8 mouse cellular contexts compared by ENCODE assay signal in genomic region chr15:31602426-31602825, GRCm38 (mm10). TPM values are rescaled to one million over a fixed set of nuclear protein-coding genes. Genes with fewer than 3 reads are reported as not detected.
DNase-seq lines count a peak whose midpoint lies in the region; ATAC-seq and TF ChIP-seq lines count a peak whose summit lies in the region.

No protein-coding gene starts in this region.

- WGBS in intestine, embryonic 16.5 days, result 2% methylated on average over 15 of the region's 15 CpGs
- under 1% methylated on average over 15 of the region's 15 CpGs for WGBS in limb, embryonic 15.5 days
- WGBS in midbrain, postnatal 0 days, result 3% methylated on average over 15 of the region's 15 CpGs
- 1% methylated on average over 15 of the region's 15 CpGs for WGBS in stomach, postnatal 0 days

- DNase-seq in gastrocnemius, postnatal 10 days, result peak; percentile 41
- no peak for DNase-seq in gastrocnemius, postnatal 25 days
- DNase-seq in cerebellum, adult 9-10 months, result peak; percentile 81
- peak; percentile 53 to 57 for DNase-seq in frontal cortex, postnatal 14 days (ENCODE audit: low spot score in 2 of 2)
- DNase-seq in midbrain, postnatal 0 days (ENCODE audit: low spot score), result peak; percentile 86
- peak; percentile 66 for DNase-seq in stomach, postnatal 0 days (ENCODE audit: low spot score)

- H3K36me3 ChIP-seq in intestine, embryonic 16.5 days (ENCODE audit: control insufficient read depth, insufficient read depth, low read length), result no peaks in the 10 kb centered on the region
- peaks cover under 1% of the 10 kb centered on the region; the same call in 1 of the 2 replicates for H3K36me3 ChIP-seq in limb, embryonic 15.5 days
- H3K36me3 ChIP-seq in midbrain, postnatal 0 days (ENCODE audit: insufficient read depth, low read length), result peaks cover 4% of the 10 kb centered on the region
- H3K36me3 ChIP-seq in stomach, postnatal 0 days (ENCODE audit: control insufficient read depth, insufficient read depth, low read length), result peaks cover 2% of the 10 kb centered on the region; the same call in 1 of the 2 replicates

- no peak for TF ChIP-seq EP300 in stomach, postnatal 0 days (optimal IDR thresholded peaks at IDR 0.05)

- H3K27ac ChIP-seq in intestine, embryonic 16.5 days (ENCODE audit: low read length), result peak overlapping the region; percentile 95
- H3K27ac ChIP-seq in limb, embryonic 15.5 days, result peak overlapping the region; percentile 97
- peak overlapping the region; percentile 89 for H3K27ac ChIP-seq in midbrain, postnatal 0 days (ENCODE audit: low read depth, low read length)
- peak overlapping the region; percentile 91 for H3K27ac ChIP-seq in stomach, postnatal 0 days (replicated peaks)

- peak overlapping the region; percentile 52 for H3K4me2 ChIP-seq in intestine, embryonic 16.5 days (ENCODE audit: low read depth, low read length)
- H3K4me2 ChIP-seq in limb, embryonic 15.5 days, result peak overlapping the region; percentile 52
- peak overlapping the region; percentile 55 for H3K4me2 ChIP-seq in midbrain, postnatal 0 days (ENCODE audit: low read depth, low read length, poor library complexity, severe bottlenecking)
- H3K4me2 ChIP-seq in stomach, postnatal 0 days (replicated peaks; ENCODE audit: low read depth), result peak overlapping the region; percentile 93

- no peaks in the 10 kb centered on the region for H3K27me3 ChIP-seq in intestine, embryonic 16.5 days (replicated peaks; ENCODE audit: control insufficient read depth, insufficient read depth, low read length)
- no peaks in the 10 kb centered on the region for H3K27me3 ChIP-seq in limb, embryonic 15.5 days
- no peaks in the 10 kb centered on the region for H3K27me3 ChIP-seq in midbrain, postnatal 0 days (ENCODE audit: insufficient read depth, low read length)
- no peaks in the 10 kb centered on the region for H3K27me3 ChIP-seq in stomach, postnatal 0 days (ENCODE audit: control insufficient read depth, insufficient read depth, low read length)

- H3K9ac ChIP-seq in intestine, embryonic 16.5 days (ENCODE audit: low read depth, low read length), result peak overlapping the region; percentile 90
- H3K9ac ChIP-seq in limb, embryonic 15.5 days, result peak overlapping the region; percentile 82
- H3K9ac ChIP-seq in midbrain, postnatal 0 days (replicated peaks; ENCODE audit: low read length, poor library complexity, severe bottlenecking), result peak overlapping the region; percentile 76
- peak overlapping the region; percentile 82 for H3K9ac ChIP-seq in stomach, postnatal 0 days (ENCODE audit: low read length)

- peaks cover 19% of the 10 kb centered on the region for H3K4me1 ChIP-seq in intestine, embryonic 16.5 days (ENCODE audit: control insufficient read depth, insufficient read depth, low read length)
- H3K4me1 ChIP-seq in limb, embryonic 15.5 days, result peaks cover 22% of the 10 kb centered on the region
- H3K4me1 ChIP-seq in midbrain, postnatal 0 days (ENCODE audit: insufficient read depth, low read length), result peaks cover 16% of the 10 kb centered on the region; the same call in 1 of the 2 replicates
- peaks cover 11% of the 10 kb centered on the region; the same call in 1 of the 2 replicates for H3K4me1 ChIP-seq in stomach, postnatal 0 days (replicated peaks; ENCODE audit: control insufficient read depth, insufficient read depth)

- TF ChIP-seq CTCF in midbrain, postnatal 0 days (IDR thresholded peaks at IDR 0.05), result peak; percentile 82
- peak; percentile 78 for TF ChIP-seq CTCF in stomach, postnatal 0 days (IDR thresholded peaks at IDR 0.05; ENCODE audit: low read depth)

- H3K4me3 ChIP-seq in intestine, embryonic 16.5 days (ENCODE audit: low read length), result peak overlapping the region; percentile 85
- H3K4me3 ChIP-seq in limb, embryonic 15.5 days, result peak overlapping the region; percentile 74
- H3K4me3 ChIP-seq in midbrain, postnatal 0 days (ENCODE audit: low read depth, low read length), result peak overlapping the region; percentile 65
- peak overlapping the region; percentile 84 for H3K4me3 ChIP-seq in stomach, postnatal 0 days (ENCODE audit: low read depth, low read length)

- peak; percentile 73 for ATAC-seq in intestine, embryonic 16.5 days
- ATAC-seq in limb, embryonic 15.5 days (ENCODE audit: insufficient number of reproducible peaks, low FRiP score, low TSS enrichment, low read depth), result 0 out of 2 replicates have a peak, but pooled peaks have one; percentile 56
- ATAC-seq in midbrain, postnatal 0 days (ENCODE audit: low FRiP score), result peak; percentile 79
- peak; percentile 62 for ATAC-seq in stomach, postnatal 0 days (ENCODE audit: low FRiP score, low TSS enrichment)

- H3K9me3 ChIP-seq in intestine, embryonic 16.5 days (ENCODE audit: control insufficient read depth, low read length), result no peaks in the 10 kb centered on the region
- no peaks in the 10 kb centered on the region for H3K9me3 ChIP-seq in limb, embryonic 15.5 days
- no peaks in the 10 kb centered on the region for H3K9me3 ChIP-seq in midbrain, postnatal 0 days (ENCODE audit: low read length)
- H3K9me3 ChIP-seq in stomach, postnatal 0 days (ENCODE audit: control insufficient read depth, low read length), result no peaks in the 10 kb centered on the region

RNA-seq across cellular contexts. Expression of gene Fam173b, which starts 0.8 kb away (rescaled TPM):
- 10 to 100 TPM; 11.4 to 12.6 TPM for total RNA-seq in gastrocnemius, postnatal 10 days (2021)
- total RNA-seq in gastrocnemius, postnatal 25 days (2021), result 10 to 100 TPM; 10.8 to 14.4 TPM
- 15.7 and 15.8 TPM in 2 replicates for polyA plus RNA-seq in intestine, embryonic 16.5 days (2015; fragmentation: Nextera tagmentation; extraction: Ambion mirVana)
- polyA plus RNA-seq in limb, embryonic 15.5 days (2015; fragmentation: Nextera tagmentation; extraction: Ambion mirVana), result 12.5 and 14.3 TPM in 2 replicates
- 10.5 and 10.6 TPM in 2 replicates for total RNA-seq in midbrain, postnatal 0 days (2014; rRNA removed)
- polyA plus RNA-seq in midbrain, postnatal 0 days (2015; fragmentation: Nextera tagmentation; extraction: Ambion mirVana), result 6.7 and 8.0 TPM in 2 replicates
- 9.9 and 10.4 TPM in 2 replicates for polyA plus RNA-seq in stomach, postnatal 0 days (2015; fragmentation: Nextera tagmentation; extraction: Ambion mirVana)

RNA-seq across cellular contexts. Expression of gene Cct5, which starts 0.8 kb away (rescaled TPM):
- 100 to 1,000 TPM; 248 to 264 TPM for total RNA-seq in gastrocnemius, postnatal 10 days (2021)
- 100 to 1,000 TPM; 126 to 130 TPM for total RNA-seq in gastrocnemius, postnatal 25 days (2021)
- 415 and 467 TPM in 2 replicates for polyA plus RNA-seq in intestine, embryonic 16.5 days (2015; fragmentation: Nextera tagmentation; extraction: Ambion mirVana)
- polyA plus RNA-seq in limb, embryonic 15.5 days (2015; fragmentation: Nextera tagmentation; extraction: Ambion mirVana), result 450 and 453 TPM in 2 replicates
- 336 and 346 TPM in 2 replicates for total RNA-seq in midbrain, postnatal 0 days (2014; rRNA removed)
- 435 and 440 TPM in 2 replicates for polyA plus RNA-seq in midbrain, postnatal 0 days (2015; fragmentation: Nextera tagmentation; extraction: Ambion mirVana)
- 247 and 248 TPM in 2 replicates for polyA plus RNA-seq in stomach, postnatal 0 days (2015; fragmentation: Nextera tagmentation; extraction: Ambion mirVana)

RNA-seq across cellular contexts. Expression of gene Cmbl, which starts 37.2 kb away (rescaled TPM):
- 10 to 100 TPM; 48.0 to 51.9 TPM for total RNA-seq in gastrocnemius, postnatal 10 days (2021)
- 10 to 100 TPM; 37.7 to 38.5 TPM for total RNA-seq in gastrocnemius, postnatal 25 days (2021)
- polyA plus RNA-seq in intestine, embryonic 16.5 days (2015; fragmentation: Nextera tagmentation; extraction: Ambion mirVana), result 60.9 and 74.5 TPM in 2 replicates
- polyA plus RNA-seq in limb, embryonic 15.5 days (2015; fragmentation: Nextera tagmentation; extraction: Ambion mirVana), result 2.7 and 6.0 TPM in 2 replicates
- total RNA-seq in midbrain, postnatal 0 days (2014; rRNA removed), result 27.5 and 34.3 TPM in 2 replicates
- polyA plus RNA-seq in midbrain, postnatal 0 days (2015; fragmentation: Nextera tagmentation; extraction: Ambion mirVana), result 25.1 and 25.9 TPM in 2 replicates
- polyA plus RNA-seq in stomach, postnatal 0 days (2015; fragmentation: Nextera tagmentation; extraction: Ambion mirVana), result 37.8 and 38.2 TPM in 2 replicates
